Mouse (Mus musculus): ENCODE measurements around the gene Thbd. TPM values are rescaled to one million over a fixed set of nuclear protein-coding genes. Genes with fewer than 3 reads are reported as not detected.

The Thbd gene
- total and polyA plus RNA-seq, 2 experiments from 2014 or later = 16.5 to 52.6 TPM

- Histone ChIP-seq H3K4me1 (ENCODE audit: control insufficient read depth, insufficient read depth) (peaks cover 20% of the 10 kb centered on the region), H3K9ac (replicated peaks; ENCODE audit: low read depth, low read length) (no peak overlapping the region), H3K36me3 (replicated peaks; ENCODE audit: control insufficient read depth, insufficient read depth, low read length) (no peaks in the 10 kb centered on the region), H3K27me3 (ENCODE audit: control insufficient read depth, insufficient read depth, low read length) (peaks cover 17% of the 10 kb centered on the region), H3K9me3 (replicated peaks; ENCODE audit: control insufficient read depth, low read length) (no peaks in the 10 kb centered on the region), H3K4me2 (ENCODE audit: low read depth, low read length) (no peak overlapping the region), H3K27ac (ENCODE audit: low read depth) (no peak overlapping the region), H3K4me3 (ENCODE audit: low read depth, low read length) (no peak overlapping the region)
- TF ChIP-seq CTCF (IDR thresholded peaks at IDR 0.05; ENCODE audit: low read depth) (no peak), EP300 (IDR thresholded peaks at IDR 0.05; ENCODE audit: low read depth) (no peak)
- ATAC-seq (ENCODE audit: insufficient read depth, low read depth) (no peak), DNase-seq (ENCODE audit: low spot score) (no peak)
- 89% methylated on average over 5 of the region's 5 CpGs for WGBS
Observed at GRCm38 (mm10) chr2:148398901-148399685, 8.9 kb downstream of the Thbd start.

DNA sequence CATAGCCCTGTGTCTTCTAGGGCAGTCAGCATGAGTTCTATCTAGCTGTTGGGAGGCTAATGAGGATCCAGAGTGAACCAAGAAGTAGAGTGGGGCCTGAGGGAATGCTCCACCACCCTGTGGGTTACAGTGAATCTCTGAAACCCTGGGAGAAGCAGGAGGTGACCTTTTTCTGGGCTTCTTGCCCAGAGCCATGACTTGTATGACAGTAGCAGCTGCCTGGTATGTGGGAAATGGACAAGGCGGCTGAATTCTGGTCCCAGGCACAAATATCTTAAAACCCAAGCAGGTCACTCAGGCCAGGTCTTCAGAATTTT lies 10.2 kb downstream of the Thbd start:
- Histone ChIP-seq H3K27ac (ENCODE audit: low read depth) (peak overlapping the region; percentile 18), H3K4me1 (ENCODE audit: control insufficient read depth, insufficient read depth) (peaks cover 20% of the 10 kb centered on the region), H3K4me2 (ENCODE audit: low read depth, low read length) (no peak overlapping the region), H3K4me3 (ENCODE audit: low read depth, low read length) (no peak overlapping the region), H3K27me3 (ENCODE audit: control insufficient read depth, insufficient read depth, low read length) (peaks cover 17% of the 10 kb centered on the region), H3K36me3 (replicated peaks; ENCODE audit: control insufficient read depth, insufficient read depth, low read length) (no peaks in the 10 kb centered on the region), H3K9me3 (replicated peaks; ENCODE audit: control insufficient read depth, low read length) (no peaks in the 10 kb centered on the region), H3K9ac (replicated peaks; ENCODE audit: low read depth, low read length) (no peak overlapping the region)
- WGBS = 16% methylated on average over 1 of the region's 1 CpGs
- no peak for TF ChIP-seq EP300 (IDR thresholded peaks at IDR 0.05; ENCODE audit: low read depth)
- no peak for TF ChIP-seq CTCF (IDR thresholded peaks at IDR 0.05; ENCODE audit: low read depth)
- peak; percentile 34 for DNase-seq (ENCODE audit: low spot score)
- peak; percentile 49; the same call in 1 of the 2 replicates for ATAC-seq (ENCODE audit: insufficient read depth, low read depth)

- peaks cover 17% of the 10 kb centered on the region for H3K27me3 ChIP-seq (ENCODE audit: control insufficient read depth, insufficient read depth, low read length)
- H3K4me3 ChIP-seq (ENCODE audit: low read depth, low read length) = no peak overlapping the region
- H3K27ac ChIP-seq (ENCODE audit: low read depth) = peak overlapping the region; percentile 18
- TF ChIP-seq CTCF (IDR thresholded peaks at IDR 0.05; ENCODE audit: low read depth) (no peak), EP300 (IDR thresholded peaks at IDR 0.05; ENCODE audit: low read depth) (no peak)
- no peak overlapping the region for H3K4me2 ChIP-seq (ENCODE audit: low read depth, low read length)
- H3K36me3 ChIP-seq (replicated peaks; ENCODE audit: control insufficient read depth, insufficient read depth, low read length) = no peaks in the 10 kb centered on the region
- H3K4me1 ChIP-seq (ENCODE audit: control insufficient read depth, insufficient read depth) = peaks cover 20% of the 10 kb centered on the region
- 35% methylated on average over 11 of the region's 11 CpGs for WGBS
- H3K9ac ChIP-seq (replicated peaks; ENCODE audit: low read depth, low read length) = no peak overlapping the region
- ATAC-seq (ENCODE audit: insufficient read depth, low read depth) = peak; percentile 14; the same call in 1 of the 2 replicates
- DNase-seq (ENCODE audit: low spot score) = peak; percentile 22
- H3K9me3 ChIP-seq (replicated peaks; ENCODE audit: control insufficient read depth, low read length) = no peaks in the 10 kb centered on the region
Observed at GRCm38 (mm10) chr2:148397015-148397783, 10.8 kb downstream of the Thbd start.

- no peaks in the 10 kb centered on the region for H3K36me3 ChIP-seq (replicated peaks; ENCODE audit: control insufficient read depth, insufficient read depth, low read length)
- 63% methylated on average over 10 of the region's 10 CpGs for WGBS
- peaks cover 17% of the 10 kb centered on the region for H3K27me3 ChIP-seq (ENCODE audit: control insufficient read depth, insufficient read depth, low read length)
- no peaks in the 10 kb centered on the region for H3K9me3 ChIP-seq (replicated peaks; ENCODE audit: control insufficient read depth, low read length)
- H3K27ac ChIP-seq (ENCODE audit: low read depth) = no peak overlapping the region
- peaks cover 20% of the 10 kb centered on the region for H3K4me1 ChIP-seq (ENCODE audit: control insufficient read depth, insufficient read depth)
- ATAC-seq (ENCODE audit: insufficient read depth, low read depth) = no peak
- DNase-seq (ENCODE audit: low spot score) = no peak
- no peak overlapping the region for H3K9ac ChIP-seq (replicated peaks; ENCODE audit: low read depth, low read length)
- H3K4me3 ChIP-seq (ENCODE audit: low read depth, low read length) = no peak overlapping the region
- no peak overlapping the region for H3K4me2 ChIP-seq (ENCODE audit: low read depth, low read length)
- no peak for TF ChIP-seq EP300 (IDR thresholded peaks at IDR 0.05; ENCODE audit: low read depth)
Observed at GRCm38 (mm10) chr2:148396209-148396608, 11.8 kb downstream of the Thbd start.

DNA sequence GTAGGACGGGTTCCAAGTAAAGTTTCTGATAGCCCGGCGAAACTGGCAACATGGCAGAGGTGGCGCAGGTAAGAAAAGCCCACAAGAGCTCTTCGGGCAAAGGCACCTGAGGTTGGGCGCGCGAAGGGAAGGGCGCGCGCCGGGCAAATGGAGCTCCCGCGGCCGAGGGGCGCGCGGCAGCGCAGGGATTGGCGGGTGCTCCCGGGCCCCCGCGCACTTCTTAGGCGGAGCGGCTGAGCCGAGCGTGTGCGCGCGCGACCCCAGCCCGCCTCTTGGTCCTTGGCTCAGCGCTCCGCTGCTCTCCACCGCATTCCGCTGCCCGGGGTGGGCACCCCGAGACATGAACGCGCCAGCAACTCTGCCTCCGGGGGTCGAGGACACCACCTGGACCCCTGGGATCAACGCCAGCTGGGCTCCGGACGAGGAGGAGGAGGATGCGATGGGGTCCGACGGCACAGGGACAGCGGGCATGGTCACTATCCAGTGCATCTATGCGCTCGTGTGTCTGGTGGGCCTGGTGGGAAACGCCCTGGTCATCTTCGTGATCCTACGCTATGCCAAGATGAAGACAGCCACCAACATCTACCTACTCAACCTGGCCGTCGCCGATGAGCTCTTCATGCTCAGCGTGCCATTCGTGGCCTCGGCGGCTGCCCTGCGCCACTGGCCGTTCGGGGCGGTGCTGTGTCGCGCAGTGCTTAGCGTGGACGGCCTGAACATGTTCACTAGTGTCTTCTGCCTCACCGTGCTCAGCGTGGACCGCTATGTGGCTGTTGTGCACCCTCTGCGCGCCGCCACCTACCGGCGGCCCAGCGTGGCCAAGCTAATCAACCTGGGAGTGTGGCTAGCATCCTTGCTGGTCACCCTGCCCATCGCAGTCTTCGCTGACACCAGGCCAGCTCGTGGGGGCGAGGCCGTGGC lies 12.6 kb downstream of the Thbd start, which contains the start of gene Sstr4:
Sstr4 (plus strand) TSS at position 214 of the 921 bp plus-strand sequence.
- WGBS = 4% methylated on average over 74 of the region's 83 CpGs
- H3K36me3 ChIP-seq (replicated peaks; ENCODE audit: control insufficient read depth, insufficient read depth, low read length) = no peaks in the 10 kb centered on the region
- TF ChIP-seq EP300 (IDR thresholded peaks at IDR 0.05; ENCODE audit: low read depth) (no peak), CTCF (IDR thresholded peaks at IDR 0.05; ENCODE audit: low read depth) (peak; percentile 67)
- peaks cover 17% of the 10 kb centered on the region for H3K27me3 ChIP-seq (ENCODE audit: control insufficient read depth, insufficient read depth, low read length)
- peaks cover 20% of the 10 kb centered on the region for H3K4me1 ChIP-seq (ENCODE audit: control insufficient read depth, insufficient read depth)
- peak within 1 kb of the TSS; percentile 44 for H3K9ac ChIP-seq (replicated peaks; ENCODE audit: low read depth, low read length)
- ATAC-seq (ENCODE audit: insufficient read depth, low read depth) (peak; percentile 42; the same call in 1 of the 2 replicates), DNase-seq (ENCODE audit: low spot score) (no peak)
- H3K9me3 ChIP-seq (replicated peaks; ENCODE audit: control insufficient read depth, low read length) = no peaks in the 10 kb centered on the region
- peak within 1 kb of the TSS; percentile 92 for H3K4me2 ChIP-seq (ENCODE audit: low read depth, low read length)
- H3K4me3 ChIP-seq (ENCODE audit: low read depth, low read length) = peak within 1 kb of the TSS; percentile 57
- no peak within 1 kb of the TSS for H3K27ac ChIP-seq (ENCODE audit: low read depth)

All from heart, postnatal 0 days (tissue).